Mouse (Mus musculus) C2C12 (cell line): Measurements from ENCODE around the gene Trcg1.

Experiments
- CTCF ChIP-seq: IDR thresholded peaks from one replicate; pipeline ENCODE4 v1.5.1; 2011; ENCODE audit not compliant: control insufficient read depth, insufficient read depth, insufficient read length
- MYOG ChIP-seq: IDR thresholded peaks from one replicate; pipeline ENCODE4 v1.6.1; 2011; ENCODE audit not compliant: control insufficient read depth, insufficient read length; ENCODE audit errors: extremely low read depth

DNA sequence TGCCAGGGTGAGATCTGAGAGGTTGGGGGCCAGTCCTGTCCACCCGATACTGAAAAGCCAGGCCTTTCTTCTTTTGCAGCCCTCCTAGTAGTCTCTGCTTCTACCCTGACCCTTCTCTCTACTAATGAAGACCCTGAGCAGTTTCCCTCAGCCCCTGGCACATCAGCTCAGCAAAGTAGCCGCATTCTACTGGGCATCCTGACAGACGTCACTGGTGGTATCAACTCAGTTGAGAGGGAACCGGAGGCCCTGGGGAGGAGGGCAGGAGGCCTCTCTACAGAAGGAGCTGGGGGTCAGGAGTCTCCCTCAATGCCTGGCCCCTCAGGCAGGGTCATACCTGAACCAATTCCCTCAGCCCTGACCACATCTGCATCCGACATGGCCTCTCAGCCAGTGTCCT is 4.8 kb downstream of the Trcg1 start:
- no peak for TF ChIP-seq CTCF
- TF ChIP-seq MYOG: no peak
